Mouse (Mus musculus) spleen, adult 2 months (tissue): ENCODE results near the gene St6galnac3.

Experiments used
- CTCF ChIP-seq: fragments of 200-500 bp; IDR thresholded peaks from 2 replicates; pipeline ENCODE4 v1.5.1; 2011; ENCODE audit warnings: mild to moderate bottlenecking, inconsistent platforms; ENCODE audit not compliant: insufficient read depth, insufficient read length, insufficient replicate concordance; ENCODE audit errors: extremely low read depth
- POLR2A ChIP-seq: fragments of 200-500 bp; IDR thresholded peaks from 2 replicates; pipeline ENCODE4 v1.6.1; 2011; ENCODE audit warnings: low read depth, low read length, inconsistent platforms

DNA sequence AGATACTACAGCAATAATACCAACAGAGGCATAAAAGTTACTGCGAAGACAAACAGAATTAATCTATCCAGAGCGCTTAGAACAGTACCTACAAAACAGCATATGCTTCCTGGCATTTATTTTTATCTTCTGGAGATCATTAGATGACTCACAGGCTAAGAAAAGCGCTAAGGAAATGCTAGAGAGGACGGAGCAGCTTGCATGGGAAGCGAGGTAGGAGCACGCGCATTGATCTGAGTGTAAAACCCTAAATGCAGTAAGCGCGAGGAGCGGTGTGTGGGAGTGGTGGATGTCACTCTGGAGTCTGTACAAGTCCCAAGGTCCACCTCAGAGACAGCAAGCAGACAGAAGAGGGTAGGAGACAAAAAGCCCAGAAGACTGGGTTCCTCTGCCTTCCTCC lies 486.6 kb downstream of the St6galnac3 start:
- TF ChIP-seq POLR2A (no peak), CTCF (no peak)
